Mouse (Mus musculus) thymus, postnatal 36 days (tissue): ENCODE results near the gene Negr1.

ENCODE experiments used
- DNase-seq, 2 experiments: peaks; one replicate each; pipeline ENCODE4 v3.0.0; 2022; ENCODE audit warnings: mixed read lengths in 2 of 2

Gene Negr1

DNA sequence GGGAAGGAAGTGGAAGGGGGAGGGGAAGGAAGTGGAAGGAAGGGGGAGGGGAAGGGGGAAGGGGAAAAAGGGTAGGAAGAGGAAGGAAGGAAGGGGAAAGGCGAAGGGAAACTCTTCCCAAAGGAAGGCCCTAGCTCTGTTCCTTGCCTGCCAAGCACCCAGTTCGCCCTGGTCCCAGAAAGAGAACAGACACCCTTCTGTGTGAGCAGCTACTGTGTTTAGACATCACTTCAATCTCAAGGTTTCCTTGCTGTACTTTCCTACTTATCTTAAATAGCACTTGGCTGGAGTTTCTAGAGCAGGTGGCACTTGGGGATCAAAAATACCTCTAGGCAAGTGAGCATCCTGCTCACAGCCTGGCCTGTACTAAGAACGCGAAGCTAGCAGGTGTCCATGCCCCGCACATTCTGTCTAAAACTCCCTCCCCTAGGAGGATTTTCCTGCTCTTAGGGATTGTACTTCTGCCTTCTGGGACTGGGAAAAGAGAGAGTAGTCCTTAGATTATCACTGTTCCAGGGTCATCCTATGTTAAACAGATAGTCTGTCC lies 128.5 kb downstream of the Negr1 start:
- no peak for DNase-seq

- no peak for DNase-seq
Observed at GRCm38 (mm10) chr3:156698687-156699086, 137.1 kb downstream of the Negr1 start.

- no peak for DNase-seq
Observed at GRCm38 (mm10) chr3:156703241-156703640, 141.6 kb downstream of the Negr1 start.

- DNase-seq = no peak
Observed at GRCm38 (mm10) chr3:156710240-156710639, 148.6 kb downstream of the Negr1 start.

- DNase-seq = no peak
Observed at GRCm38 (mm10) chr3:156710693-156711092, 149.1 kb downstream of the Negr1 start.

DNA sequence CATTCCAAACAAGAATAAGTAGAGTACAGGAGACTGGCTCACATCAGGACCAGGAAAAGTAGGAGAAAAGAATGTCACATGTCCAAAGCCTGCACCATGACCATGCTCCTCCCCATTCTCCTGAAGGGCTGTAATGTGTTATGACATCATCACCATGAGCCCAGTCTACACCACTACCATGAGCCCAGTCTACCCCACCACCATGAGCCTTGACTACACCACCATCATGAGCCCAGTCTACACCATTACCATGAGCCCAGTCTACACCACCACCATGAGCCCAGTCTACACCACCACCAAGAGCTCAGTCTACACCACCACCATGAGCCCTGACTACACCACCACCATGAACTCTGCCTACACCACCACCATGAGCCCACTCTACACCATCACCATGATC lies 174.7 kb downstream of the Negr1 start:
- no peak for DNase-seq

GRCm38 (mm10) chr3:156739529-156739928 lies 177.9 kb downstream of the Negr1 start:
- DNase-seq = no peak

DNA sequence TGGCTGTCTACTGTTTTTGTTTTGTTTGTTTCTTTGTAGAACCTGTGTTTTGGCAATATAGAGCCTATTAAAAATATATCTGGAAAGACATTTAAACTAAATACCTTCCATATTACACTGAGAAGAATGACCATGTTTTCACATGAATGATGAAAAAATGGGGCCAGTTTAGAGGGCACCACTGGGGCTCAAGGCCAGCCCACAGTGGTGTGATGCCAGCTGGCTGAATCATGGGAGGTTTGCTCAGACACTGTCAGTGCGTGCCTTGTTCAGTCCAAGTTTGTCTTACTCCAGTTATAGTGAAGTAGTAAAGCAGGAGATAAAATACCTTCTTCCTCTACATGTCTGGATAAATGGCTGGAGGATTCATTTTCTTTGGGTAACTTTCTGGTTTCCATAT lies 181.7 kb downstream of the Negr1 start:
- DNase-seq = no peak

DNA sequence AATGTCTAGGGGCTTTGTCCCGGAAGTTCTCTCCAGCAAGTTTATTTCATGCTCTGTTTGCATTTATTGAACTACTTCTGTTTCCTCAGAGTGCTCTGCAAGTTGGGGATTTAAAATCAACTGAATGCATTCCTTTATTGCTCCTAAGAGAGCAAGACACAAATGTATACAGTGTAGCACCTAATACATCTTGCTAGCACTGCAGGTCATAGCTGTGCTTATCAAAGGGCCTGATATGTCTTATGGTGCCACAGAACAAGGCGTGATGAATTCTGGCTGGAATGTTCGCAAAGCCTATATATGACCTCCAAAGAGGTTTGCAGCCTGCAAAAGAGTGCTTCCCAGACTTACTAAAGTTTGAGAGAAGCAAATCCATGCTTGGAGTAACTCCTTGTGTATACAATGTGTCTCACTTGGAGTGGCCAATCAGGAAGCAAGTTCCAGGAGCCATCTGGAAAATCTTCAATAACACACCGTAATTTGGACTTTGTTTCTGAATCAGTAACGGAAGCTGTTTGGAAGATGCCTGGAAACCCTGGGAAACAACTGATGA lies 183.7 kb downstream of the Negr1 start:
- no peak for DNase-seq

DNA sequence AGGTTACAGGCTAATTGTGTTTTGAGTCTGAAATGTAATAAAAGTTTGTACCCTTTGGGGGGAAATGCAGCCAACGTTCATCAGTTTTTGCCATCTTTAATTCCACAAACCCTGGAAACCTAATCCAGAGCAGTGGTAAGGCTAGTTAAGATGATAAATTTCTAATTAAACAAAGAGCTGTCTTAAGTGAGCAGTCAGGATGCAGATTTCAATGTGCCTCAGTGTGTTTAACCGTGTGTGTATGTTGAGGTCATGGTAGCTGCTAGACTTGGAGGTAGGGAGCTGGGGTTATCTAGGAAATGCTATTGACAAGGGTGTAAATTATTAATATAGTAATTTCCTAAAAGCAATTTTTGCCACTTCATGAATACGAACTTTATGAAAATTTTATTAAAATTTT lies 185.9 kb downstream of the Negr1 start:
- DNase-seq = no peak

DNA sequence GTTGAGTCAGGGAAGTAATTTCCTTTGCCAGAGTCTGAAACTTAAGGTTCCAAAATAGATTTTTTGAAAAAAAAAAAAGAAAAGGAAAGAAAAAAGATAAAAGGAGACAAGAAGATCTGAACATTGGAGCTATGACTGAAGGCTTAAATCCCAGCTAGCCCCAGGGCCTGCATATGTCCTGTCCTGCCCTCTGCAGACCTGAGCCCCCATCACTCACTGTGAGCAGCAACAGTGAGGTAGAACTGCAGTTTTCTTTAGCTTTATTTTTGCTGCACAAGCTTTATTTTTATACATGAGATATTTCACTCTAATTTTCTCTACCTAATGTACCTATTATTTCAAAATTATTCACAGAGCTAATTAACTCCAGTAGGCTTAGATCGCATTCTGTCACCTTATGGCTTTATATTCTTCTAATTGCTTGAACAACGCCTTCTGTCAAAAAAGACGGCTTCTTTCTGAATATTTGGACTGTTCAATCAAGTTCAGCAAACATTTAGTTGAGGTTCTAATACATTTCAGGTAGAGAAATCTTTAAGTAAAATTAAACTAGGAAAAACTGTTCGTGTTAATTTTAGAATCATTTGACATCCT lies 192.3 kb downstream of the Negr1 start:
- DNase-seq = no peak

DNA sequence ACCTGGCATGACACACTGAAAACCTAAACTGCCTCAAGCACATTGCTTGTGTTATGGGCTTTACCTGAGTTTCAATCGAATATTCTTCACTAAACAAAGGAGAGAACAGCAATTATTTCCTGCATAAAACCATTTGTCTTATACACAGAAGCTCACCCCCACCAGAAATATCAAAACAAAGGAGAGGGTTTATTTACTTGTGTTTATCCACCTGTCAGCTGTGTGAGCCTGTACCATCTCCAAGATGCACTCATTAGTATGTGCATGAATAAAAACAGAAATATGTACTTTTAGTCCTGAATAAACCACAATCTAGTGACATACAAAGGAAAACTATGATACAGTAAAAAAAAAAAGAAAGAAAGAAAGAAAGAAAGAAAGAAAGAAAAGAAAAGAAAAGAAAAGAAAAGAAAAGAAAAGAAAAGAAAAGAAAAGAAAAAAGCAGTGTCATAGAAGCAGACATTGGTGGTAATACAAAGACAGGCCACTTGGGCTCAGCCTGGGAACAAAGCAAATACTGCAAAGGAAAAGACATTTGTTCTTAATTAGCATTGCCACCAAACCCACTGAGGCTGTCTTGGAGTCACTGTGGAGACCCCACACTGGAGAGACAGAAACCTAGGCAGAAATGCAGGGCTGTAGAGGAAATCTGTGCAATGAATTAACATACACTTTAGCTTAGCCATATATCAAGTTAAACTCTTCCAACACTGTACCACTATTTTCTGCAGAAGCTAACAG lies 193.4 kb downstream of the Negr1 start:
- DNase-seq = no peak

DNA sequence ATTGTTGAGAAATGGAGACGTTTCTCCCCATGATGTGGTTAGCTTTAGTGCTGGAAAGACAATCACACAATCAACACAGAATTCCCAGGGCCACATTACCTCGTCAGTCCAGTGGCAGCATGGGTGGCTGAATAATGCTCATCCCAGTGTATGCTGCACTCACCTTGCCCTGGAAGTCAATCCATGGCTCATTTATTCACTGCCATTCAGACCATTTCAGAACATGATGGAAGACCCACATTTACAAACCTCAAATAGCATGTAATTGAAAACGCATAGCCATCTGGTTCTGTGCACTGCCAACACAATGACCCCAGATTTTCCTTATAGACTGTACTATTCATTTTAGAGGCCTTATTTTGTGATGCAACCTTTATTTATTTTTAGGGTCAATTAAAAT lies 203.4 kb downstream of the Negr1 start:
- no peak for DNase-seq

DNA sequence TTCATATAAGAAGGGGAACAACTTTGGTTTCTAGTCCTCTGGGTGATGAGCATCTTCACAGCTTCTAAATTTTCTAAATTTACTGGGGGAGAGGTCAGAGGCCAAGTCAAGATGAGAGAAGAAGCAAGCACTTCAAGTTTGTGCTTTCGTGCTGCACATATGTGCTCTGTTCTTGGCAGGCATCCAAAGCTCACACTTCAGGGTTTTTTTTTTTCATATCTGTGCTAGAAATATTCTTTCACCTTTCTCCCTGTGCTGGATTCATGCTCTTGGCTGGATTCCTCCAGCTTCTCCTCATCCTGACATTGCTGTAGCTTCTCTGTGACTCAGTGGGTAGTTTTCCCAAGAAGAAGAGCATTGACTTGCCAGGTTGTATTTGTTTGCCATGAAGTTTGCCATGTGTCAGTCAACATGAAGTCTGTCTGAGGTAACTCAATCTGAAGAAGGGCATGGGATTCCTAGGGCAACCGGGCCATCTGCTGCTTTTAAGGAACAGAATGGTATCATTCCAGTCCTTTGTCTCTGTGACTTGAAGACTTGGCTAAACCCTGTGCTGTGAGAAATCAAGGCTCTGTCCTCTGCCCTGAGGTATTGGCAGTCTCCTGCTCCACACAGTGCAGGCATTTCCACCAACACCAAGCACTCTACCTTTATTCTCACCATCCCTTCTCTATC lies 204.7 kb downstream of the Negr1 start:
- DNase-seq = no peak

DNA sequence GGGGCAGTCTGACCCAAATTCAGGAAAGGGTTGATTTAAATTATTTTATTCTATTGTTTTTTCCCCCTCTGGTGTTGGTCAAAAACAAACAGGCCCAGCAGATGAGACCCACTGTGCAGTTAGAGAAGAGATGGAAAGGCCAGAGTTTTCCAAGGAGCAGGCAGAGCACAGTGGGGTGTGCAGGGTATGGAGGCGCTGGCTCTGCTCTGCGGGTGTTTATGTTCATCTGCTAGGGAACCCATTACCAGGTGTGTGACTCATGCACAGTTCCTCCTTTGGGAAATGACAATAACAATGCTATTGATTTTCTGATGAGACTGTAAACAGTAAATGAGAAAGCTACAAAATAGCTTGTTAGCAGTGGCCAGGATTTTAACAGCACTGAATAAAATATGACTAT lies 210.0 kb downstream of the Negr1 start:
- no peak for DNase-seq

- no peak for DNase-seq
Observed at GRCm38 (mm10) chr3:156772057-156772456, 210.5 kb downstream of the Negr1 start.

DNA sequence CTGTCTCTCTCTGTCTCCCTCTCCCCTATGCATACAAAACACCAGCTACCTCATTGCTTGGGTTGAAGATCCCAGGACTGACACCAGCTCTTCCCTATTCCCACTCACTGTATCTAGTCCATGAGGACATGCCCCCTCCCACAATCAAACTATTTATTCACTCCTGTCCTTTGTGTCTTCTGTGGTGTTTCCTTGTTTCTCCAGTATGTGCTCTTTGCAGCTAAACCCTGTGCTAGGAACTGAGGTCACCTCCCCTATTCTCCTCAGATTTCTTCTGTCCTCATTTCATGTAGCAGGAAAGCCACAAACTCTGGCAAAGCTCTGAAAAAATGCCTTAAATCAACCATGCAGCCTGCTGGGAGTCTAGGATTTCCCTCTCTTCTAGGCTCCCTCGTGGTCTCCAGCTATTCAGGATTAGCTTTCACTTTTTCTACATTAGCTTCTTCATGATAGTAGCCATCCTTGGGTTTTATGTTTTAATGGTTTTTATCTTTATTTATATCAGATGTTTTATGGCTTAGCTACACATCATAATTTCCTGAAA lies 222.8 kb downstream of the Negr1 start:
- DNase-seq = no peak

DNA sequence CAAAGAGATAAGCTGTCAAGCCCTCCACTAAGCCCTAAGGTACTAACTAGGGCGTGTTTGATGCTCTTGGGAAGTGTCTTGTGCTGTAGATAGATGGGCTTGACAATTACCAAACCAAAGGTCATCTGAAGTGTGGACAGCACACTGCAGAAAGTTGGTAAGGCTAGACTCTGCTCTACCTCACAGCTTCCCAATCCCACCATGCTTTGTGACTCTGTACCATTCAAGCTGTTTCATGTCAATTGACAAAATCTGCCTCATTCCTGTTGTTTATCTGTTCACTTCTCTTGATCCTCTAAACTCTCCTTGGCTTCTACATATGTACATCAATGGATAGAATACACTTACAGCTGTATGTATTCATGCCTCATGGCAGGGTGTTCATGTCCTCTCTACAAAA lies 224.8 kb downstream of the Negr1 start:
- no peak for DNase-seq

GRCm38 (mm10) chr3:156791234-156791633 lies 229.6 kb downstream of the Negr1 start:
- no peak for DNase-seq

DNA sequence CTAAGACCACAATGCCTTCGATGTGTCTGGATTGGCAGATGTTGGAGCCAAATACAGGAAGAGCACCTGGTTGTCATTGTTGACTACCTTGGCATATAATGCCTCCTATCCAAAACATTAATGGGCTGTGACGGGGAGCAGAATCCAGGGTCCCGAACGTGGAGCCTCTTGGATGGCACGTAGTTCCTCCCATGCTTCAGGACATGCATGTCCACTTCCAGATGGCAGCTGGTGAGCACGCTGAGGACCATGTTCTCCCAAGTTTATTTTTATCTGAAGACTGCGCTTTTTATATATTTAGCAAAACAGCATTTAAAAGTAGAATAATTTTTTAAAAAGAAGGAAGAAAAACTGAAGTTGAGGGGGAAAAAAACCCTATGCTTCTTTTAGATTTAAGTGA lies 231.1 kb downstream of the Negr1 start:
- no peak for DNase-seq

- no peak for DNase-seq
Observed at GRCm38 (mm10) chr3:156794091-156794490, 232.5 kb downstream of the Negr1 start.

DNA sequence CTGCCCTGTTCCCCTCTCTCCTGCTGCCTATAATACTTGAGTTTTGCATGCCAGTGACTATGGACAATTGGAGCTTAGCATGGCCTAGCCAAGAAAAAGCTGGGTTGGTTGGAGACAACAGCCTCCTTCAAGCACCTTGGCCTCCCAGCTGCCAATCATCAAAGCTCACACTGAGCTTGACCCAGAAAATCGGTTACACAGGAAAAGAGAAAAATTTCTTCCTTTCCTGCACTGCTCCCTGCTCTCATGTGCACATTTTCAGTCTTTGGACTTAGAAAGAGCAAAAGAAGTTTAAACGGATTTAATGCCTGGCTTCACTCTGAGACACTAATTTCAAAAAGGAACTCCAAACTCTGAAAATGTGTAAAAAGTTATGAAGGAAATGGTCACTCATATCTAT lies 233.0 kb downstream of the Negr1 start:
- no peak for DNase-seq

DNA sequence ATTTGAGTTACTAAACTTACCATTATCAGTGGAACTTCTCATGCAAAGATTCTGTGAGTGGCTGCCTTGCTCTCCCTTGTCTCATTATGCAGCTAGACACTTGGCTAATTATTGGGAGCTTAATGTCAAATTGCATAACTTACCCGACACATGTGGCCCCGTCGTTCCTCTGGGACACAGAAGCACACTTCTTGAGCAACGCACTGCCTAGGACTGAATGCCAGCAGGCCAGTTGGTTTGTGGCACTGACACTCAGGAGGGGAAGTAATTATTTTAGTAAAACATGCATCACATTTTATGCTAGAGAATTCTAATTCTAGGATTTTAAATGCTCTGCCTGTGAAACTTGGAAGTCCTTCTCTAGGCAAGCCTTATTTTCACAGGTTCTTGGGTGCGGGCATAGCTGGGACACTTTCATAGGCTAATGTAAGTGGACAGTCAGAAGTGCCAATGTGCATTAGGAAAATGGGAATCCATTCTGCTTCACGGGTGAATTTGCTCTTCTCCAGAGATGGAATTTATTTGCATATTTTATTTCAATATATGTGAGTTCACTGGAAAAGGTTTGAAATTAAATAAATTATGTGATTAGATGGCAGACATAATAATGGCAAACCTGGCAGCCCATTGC lies 234.6 kb downstream of the Negr1 start:
- DNase-seq = no peak
